Mouse (Mus musculus) forebrain, embryonic 12.5 days (tissue): ENCODE measurements around the gene Hspa5. TPM values are rescaled to one million over a fixed set of nuclear protein-coding genes. Genes with fewer than 3 reads are reported as not detected.

ENCODE experiments used
- ATAC-seq: fragments of 200-750 bp; cut with Nextera tagmentation; 2 replicates; pipeline ENCODE4 v1.8.0; 2017; ENCODE audit warnings: moderate TSS enrichment; ENCODE audit not compliant: low FRiP score
- H3K27ac ChIP-seq: fragments of 300-500 bp; sonication (generic); 2 replicates; pipeline ENCODE4 v1.5.1; 2016; ENCODE audit warnings: mild to moderate bottlenecking
- H3K27me3 ChIP-seq: fragments of 300-500 bp; sonication (generic); 2 replicates; pipeline ENCODE4 v1.6.1; 2016; ENCODE audit warnings: mild to moderate bottlenecking
- H3K36me3 ChIP-seq: fragments of 300-500 bp; sonication (generic); replicated peaks from 2 replicates; pipeline ENCODE4 v1.6.1; 2016; ENCODE audit warnings: mild to moderate bottlenecking
- H3K4me1 ChIP-seq: fragments of 300-500 bp; sonication (generic); 2 replicates; pipeline ENCODE4 v1.6.1; 2016
- H3K4me2 ChIP-seq: fragments of 300-500 bp; sonication (generic); 2 replicates; pipeline ENCODE4 v1.6.1; 2016; ENCODE audit warnings: mild to moderate bottlenecking, moderate library complexity
- H3K4me3 ChIP-seq: fragments of 300-500 bp; sonication (generic); replicated peaks from 2 replicates; pipeline ENCODE4 v1.5.1; 2016; ENCODE audit warnings: mild to moderate bottlenecking
- H3K9ac ChIP-seq: fragments of 300-500 bp; sonication (generic); 2 replicates; pipeline ENCODE4 v1.6.1; 2016; ENCODE audit warnings: mild to moderate bottlenecking
- H3K9me3 ChIP-seq: fragments of 300-500 bp; sonication (generic); 2 replicates; pipeline ENCODE4 v1.6.1; 2016
- WGBS: fragments of 180-500 bp; shearing (Covaris S2); methylation state at CpG from one replicate; pipeline ENCODE4 v1.1.7; 2016; 5-methylcytosine and 5-hydroxymethylcytosine counted together
- polyA plus RNA-seq: library from polyadenylated mRNA; unstranded; fragments of >200 nt; fragmentation: Nextera tagmentation; extraction: Ambion mirVana; gene quantifications from 2 replicates; pipeline ENCODE4 v1.2.1, GENCODE M21; 2016

Gene Hspa5
- polyA plus RNA-seq, 1 experiment from 2014 or later: 571 TPM

DNA sequence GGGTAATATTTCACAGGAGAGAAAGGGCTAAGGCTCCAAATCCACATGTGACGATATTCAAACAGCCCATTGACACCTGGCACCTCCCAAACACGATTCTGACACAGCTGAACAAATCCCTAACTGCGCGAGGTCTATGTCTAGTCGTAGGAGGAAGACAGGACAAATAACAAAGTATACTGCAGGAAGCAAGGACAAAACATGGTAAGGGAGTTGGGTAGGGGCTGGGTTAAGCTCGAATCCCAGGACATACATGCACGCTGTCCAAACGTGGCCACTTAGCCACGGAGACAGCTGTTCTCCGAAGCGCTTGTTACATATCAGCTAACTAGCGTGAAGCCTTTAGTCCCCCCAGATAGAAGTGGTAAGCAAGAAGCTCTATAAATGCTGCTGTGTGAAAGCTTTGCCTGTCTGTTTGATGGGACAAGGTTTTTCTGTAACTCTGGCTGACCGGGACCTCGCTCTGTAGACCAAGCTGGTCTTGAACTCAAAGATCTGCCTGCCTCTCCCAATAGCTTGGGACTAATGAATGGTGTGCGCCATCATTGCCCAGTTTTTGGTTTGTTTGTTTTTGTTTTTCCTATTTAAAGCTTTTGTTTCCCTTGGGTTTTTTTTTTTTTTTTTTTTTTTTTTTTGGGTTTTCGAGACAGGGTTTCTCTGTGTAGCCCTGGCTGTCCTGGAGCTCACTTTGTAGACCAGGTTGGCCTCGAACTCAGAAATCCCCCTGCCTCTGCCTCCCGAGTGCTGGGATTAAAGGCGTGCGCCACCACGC, 54.9 kb downstream of the Hspa5 start:
- peaks cover 7% of the 10 kb centered on the region; the same call in 1 of the 2 replicates for H3K36me3 ChIP-seq
- H3K27ac ChIP-seq: no peak overlapping the region
- 0 out of 2 replicates have a peak, but pooled peaks cover 3% of the 10 kb centered on the region for H3K27me3 ChIP-seq
- 37% methylated on average over 20 of the region's 21 CpGs for WGBS
- no peak; the same call in 1 of the 2 replicates for ATAC-seq
- peak overlapping the region; percentile 97 for H3K4me3 ChIP-seq
- H3K4me1 ChIP-seq: peaks cover 19% of the 10 kb centered on the region
- peak overlapping the region; percentile 94 for H3K9ac ChIP-seq
- no peaks in the 10 kb centered on the region for H3K9me3 ChIP-seq
- peak overlapping the region; percentile 72 for H3K4me2 ChIP-seq

Other genes starting within 250 kb of the Hspa5 start
- gene Gapvd1, start 16.7 kb upstream of the Hspa5 start, polyA plus RNA-seq: 123 and 134 TPM in 2 replicates
- 23.3 and 23.4 TPM in 2 replicates for gene Rabepk, start 27.9 kb downstream of the Hspa5 start, polyA plus RNA-seq
- 83.9 and 90.2 TPM in 2 replicates for gene Fbxw2, start 54.3 kb downstream of the Hspa5 start, polyA plus RNA-seq
- not detected in 2 replicates for gene Gm34653, start 61.0 kb downstream of the Hspa5 start, polyA plus RNA-seq
- gene Cutal, start 102.4 kb downstream of the Hspa5 start, polyA plus RNA-seq: not detected in 2 replicates
- gene Psmd5, start 103.0 kb downstream of the Hspa5 start, polyA plus RNA-seq: 97.9 and 110 TPM in 2 replicates
- gene Phf19, start 142.1 kb downstream of the Hspa5 start, polyA plus RNA-seq: 3.9 and 6.1 TPM in 2 replicates
- 0.37 and 0.45 TPM in 2 replicates for gene Traf1, start 189.8 kb downstream of the Hspa5 start, polyA plus RNA-seq